Mouse (Mus musculus): Measurements from ENCODE around the gene Hes6.

Gene Hes6

DNA sequence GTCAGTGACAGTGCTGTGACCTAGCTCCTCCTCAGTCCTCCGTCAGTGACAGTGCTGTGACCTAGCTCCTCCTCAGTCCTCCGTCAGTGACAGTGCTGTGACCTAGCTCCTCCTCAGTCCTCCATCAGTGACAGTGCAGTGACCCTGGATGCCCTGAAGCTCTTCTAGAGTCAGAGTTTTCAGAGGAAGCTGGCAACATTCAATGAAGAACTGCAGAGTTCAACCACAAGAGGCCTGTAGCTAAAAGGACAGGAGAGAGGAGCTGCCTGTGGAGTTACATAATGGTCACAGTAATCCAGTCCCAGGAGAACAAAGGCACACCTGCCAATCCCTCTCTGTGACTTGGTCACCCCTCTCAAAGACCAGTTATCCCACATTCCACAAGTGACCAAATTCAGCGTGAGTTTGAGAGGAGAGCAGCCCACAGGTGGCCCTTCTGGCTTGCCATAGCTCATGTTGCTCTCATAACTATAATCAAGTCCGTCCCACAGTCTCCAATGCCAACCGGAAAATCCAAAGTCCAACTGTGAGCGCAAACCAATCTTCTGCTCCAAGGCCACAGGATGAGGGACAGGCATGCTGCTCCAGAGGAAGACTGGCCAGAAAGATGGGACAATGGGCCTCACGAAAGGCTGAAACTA lies 28.6 kb upstream of the Hes6 start:
- in situ Hi-C loops (cut with MboI, MseI): no loop called here

DNA sequence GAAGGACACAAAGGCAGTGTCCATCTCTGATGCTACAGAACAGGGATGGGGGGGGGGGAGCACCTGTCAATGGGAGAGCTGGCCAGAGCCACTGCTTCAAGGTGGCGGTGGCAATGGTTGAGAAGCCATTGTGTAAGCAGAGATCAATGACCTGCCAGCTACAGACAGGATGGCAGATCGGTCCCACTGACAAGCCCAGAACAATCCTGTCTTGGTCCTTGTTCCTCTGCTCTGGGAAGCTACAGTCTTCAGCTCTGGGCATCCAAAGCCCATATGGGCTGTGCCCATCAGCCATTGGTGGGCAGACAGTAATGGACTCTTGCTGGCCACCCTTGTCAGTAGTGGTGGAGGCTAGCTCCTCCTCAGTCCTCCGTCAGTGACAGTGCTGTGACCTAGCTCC lies 28.0 kb upstream of the Hes6 start:
- in situ Hi-C loops (cut with MboI, MseI): no loop called here

DNA sequence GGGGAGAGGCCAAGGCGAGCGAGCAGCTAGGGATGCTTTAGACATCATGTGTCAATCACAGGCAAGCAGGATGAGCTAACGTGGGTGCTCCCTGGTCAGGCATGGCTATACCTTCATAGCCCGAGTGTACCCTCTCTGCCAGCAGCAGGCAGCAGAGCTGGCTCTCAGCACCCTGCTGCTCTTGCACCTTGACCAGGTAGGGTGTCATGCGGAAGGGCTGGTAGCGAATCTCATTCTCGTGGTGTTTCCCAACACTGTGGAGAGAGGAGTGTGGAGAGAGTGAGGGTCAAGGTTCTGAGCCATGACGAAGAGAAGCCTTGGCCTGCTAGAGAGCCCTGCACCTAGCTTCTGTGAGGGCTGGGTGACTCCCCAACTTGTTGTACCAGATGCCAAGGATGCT lies 25.9 kb upstream of the Hes6 start:
- in situ Hi-C loops (cut with MboI, MseI): no loop called here

DNA sequence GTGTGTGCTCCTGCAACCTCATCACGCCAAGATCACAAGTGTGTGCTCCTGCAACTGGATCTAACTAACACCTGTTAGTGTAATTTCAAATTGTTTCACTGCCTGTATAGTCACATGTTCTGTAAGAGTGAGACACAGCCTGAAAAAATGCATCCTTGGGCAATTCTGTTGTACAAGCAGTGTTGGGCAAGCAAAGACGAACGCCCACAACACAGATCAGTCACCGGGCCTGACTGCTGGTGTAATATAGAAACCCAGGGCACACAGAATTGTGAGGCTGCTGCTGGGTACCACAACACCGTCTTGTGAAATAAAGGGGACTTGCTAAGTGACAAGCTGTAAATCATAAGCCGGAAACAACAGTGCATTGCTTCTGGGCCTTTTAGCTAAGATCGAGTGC lies 23.7 kb upstream of the Hes6 start:
- in situ Hi-C loops (cut with MboI, MseI): no loop called here

DNA sequence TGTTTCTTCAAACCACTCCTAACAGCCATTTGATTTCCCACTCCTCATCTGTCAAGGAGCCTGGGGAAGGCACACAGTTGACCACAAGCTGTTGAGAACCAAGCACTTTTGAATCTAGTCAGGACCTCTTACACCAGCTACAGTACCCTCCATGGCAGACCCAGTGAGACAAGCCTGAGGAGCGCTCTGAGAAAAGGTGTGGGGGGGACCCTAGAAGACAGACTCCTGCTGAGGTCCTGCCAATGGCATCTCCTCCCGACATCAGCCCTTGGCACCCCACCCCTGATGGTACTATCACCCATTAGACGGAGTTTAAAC lies 23.2 kb upstream of the Hes6 start:
- in situ Hi-C loops (cut with MboI, MseI): no loop called here

DNA sequence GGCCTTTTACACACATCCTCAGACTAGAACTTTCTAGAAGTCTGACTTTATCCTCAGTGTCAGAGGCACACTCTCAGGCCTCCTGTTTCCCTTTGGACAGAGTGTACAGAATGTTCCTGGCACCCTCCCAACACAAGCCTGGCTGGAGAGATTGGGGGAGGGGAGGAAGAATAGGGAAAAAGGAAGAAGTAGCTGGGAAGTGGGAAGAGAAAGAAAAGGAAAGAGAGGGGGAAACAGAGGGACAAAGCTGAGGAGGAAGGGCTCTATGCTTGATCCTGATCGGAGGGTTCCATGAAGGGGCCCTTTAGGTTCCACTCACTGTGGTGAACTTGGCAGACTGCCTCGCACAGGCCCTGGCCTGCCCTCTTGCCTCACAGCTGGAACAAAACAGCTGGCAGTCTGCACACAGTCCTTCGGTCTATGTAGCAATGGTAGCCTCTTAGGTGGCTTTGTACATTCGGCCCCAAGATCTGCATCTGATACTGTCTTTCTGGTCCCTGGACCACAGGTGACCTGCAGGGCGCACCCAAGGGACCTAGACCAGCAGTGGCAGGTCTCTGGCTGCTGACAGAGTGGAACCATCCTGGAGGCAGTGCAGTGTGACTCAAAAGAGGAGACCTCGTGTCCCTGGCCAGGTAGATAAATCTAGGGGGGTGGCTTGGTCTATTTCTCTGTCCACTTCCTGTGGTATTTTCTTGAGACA lies 22.7 kb upstream of the Hes6 start:
- in situ Hi-C loops (cut with MboI, MseI): no loop called here

DNA sequence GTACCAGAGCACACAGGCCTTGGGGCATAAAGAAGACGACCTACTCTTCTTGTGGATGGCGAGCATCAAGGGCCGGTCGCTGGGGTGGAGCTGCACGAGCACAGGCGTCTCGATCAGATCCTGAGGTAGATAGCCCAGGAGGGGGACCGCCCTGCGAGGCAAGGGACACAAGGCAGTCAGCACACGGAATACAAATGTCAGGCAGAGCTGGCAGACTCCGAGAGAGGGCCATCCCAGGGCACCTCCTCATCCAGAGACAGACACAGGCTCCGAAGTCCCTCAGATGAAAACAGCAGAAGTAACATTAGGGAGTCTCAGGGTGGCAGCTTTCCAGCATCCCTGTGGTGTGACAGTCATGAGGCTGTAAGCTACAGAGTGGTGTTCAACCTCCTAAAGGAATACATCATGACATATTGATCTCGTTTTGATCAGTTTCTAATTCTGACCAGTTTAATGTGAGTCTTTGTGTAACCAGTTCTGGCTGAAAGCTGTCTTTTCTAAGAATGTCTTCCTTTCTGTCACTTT lies 21.8 kb upstream of the Hes6 start:
- in situ Hi-C loops (cut with MboI, MseI): no loop called here

DNA sequence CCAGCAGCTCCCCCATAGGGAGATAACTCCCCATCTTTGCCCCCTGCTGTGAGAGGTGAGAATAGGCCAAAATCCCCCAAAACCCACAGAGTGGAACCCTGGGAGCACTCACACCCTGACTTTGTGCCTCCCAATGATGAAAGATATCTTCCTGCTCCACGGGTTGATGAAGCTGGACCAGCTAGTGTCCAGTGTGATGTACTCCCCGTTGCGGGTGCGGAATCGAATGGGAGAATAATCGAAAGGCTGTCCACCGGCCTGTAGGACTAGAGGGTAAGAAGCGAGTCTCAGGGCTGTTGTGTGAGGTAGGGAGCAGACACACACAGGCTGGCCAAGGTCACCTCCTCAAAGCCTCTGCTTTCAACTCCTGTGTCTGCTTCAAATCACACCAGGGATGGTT lies 21.1 kb upstream of the Hes6 start:
- in situ Hi-C loops (cut with MboI, MseI): no loop called here

DNA sequence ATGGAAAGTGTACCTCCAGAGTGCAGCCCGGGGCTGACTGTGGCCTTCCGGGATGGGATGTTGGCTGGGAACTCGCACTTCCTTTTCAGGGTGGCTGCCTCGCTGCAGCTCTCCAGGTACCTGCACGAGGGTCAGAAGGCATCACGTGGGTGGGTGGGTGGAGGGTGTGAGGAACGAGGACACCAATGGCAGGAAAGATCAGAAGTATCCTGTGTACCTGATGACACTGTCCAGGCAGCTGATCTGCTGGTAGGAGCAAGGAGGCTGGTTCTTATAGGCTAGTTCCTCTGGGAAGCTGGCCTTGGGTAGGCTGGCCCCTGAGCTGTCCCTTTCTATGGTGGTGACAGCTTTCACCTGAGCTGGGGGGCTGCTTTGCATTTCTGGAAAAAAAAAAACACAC lies 16.9 kb upstream of the Hes6 start:
- in situ Hi-C loops (cut with MboI, MseI): no loop called here

DNA sequence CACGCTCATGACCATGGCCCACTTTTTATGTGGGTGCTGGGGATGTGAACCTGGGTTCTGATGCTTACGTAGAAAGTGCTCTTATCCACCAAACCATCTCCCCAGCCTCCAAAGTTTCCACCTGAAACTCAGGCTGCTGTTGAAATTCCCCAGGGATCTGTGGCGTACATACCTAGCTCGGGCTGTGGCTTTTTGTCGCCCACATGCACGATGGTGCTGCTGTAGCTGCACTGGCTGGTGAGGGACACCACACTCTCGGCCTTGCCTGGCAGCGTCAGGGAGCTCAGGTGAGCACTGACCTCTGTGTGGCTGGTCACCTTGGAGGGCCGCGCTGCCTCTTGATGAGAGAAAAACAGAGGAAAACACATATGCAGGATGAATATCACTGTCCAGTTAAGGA lies 15.4 kb upstream of the Hes6 start:
- in situ Hi-C loops (cut with MboI, MseI): loop anchor here (5.0 kb wide), 1 partner anchor 53 kb away; no protein-coding TSS in a partner anchor

DNA sequence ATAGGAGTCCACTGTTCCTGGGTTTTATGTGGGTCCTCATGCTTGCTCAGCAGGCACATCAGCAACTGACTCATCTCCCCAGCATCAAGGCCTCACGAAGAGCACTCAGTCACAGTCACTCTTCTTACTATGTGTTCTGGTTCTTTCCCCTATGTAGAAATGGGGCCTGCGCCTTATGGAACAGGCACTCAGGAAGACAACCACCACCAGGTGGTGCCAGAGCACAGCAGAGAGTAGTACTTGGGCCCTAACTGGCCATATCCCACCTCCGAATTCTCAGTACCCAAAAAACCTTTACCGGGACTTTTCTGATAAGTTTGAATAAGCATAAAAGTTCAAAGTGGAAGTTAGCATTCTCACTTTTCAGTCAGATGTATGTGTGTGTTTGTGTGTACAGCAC lies 14.8 kb upstream of the Hes6 start:
- in situ Hi-C loops (cut with MboI, MseI): loop anchor here (5.0 kb wide), 1 partner anchor 54 kb away; no protein-coding TSS in a partner anchor

DNA sequence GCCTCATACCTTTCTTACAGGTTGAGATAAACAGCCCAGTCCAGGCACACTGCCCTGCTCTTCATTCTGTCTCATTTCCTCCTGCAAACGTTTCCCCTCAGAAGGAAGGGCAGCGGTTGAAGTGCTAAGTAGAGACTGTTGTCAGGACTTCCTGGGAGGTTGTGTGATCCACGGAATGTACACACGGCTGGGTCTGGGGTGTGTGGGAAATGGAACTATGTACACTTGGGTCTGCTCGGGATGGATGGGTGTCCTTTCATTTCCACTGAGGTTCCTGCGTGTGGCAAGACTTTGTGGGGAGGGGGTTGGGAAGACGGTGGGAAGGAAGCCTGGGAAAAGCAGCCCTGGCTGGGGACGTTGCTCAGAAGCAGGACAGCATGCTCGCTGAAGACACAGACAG lies 12.6 kb upstream of the Hes6 start:
- in situ Hi-C loops (cut with MboI, MseI): loop anchor here (5.0 kb wide), 1 partner anchor 56 kb away; no protein-coding TSS in a partner anchor

DNA sequence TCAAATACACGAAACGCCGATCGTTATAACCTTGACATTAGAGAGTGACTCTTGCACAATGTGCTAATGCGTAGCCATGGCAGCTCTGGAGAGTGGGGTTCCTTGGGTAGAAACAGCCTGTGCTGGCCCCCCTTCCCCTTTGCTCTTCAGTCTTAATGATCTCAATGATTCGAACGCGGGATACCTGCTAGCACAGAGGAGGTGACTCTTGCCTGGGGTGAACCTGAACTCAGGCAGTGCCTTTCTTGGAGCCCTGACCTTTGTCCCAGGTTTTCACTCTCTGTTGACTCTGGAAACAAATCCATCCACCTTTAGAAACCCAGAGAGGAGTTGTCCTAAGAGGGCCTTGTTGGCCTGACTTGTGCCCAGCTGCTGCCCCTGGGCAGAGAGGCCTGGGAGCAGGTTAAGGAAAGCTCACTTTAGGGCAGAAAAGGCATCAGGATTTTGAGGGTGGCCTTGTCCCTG lies 6.8 kb upstream of the Hes6 start:
- in situ Hi-C loops (cut with MboI, MseI): no loop called here

DNA sequence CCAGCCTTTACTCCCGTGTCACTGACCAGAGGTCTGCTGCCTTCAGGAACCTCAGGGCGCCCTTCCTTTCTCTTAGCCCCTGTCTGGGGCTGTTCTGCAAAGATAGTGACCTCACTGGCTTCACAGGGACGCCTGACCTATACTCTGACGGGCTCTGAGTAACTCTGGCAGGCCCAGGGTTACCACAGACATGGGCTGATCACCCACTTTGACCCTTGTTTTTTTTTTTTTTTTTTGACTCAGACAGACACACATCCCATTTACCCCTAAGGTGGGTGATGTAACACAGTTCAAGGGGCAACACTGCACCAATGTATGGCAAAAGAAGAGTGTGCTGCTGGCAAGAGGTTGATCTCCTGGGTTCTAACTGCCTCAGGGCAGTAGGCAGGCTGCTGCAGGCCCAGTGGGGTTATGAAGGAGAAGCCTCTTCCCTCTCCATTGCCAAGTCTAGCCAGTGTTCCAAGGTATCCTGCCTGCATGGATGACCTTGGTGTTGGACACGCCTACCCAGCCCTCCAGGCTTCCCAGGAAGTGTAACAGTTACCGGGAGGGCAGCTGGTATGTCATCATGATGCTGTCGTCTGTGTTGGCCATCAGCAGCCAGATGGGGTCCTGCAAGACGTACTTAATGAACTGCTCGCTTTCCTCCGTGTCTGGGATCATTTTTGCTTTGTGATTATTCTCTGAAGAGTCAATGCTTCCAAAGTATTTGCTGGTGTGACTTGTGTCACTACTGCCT lies 6.2 kb upstream of the Hes6 start:
- in situ Hi-C loops (cut with MboI, MseI): no loop called here

DNA sequence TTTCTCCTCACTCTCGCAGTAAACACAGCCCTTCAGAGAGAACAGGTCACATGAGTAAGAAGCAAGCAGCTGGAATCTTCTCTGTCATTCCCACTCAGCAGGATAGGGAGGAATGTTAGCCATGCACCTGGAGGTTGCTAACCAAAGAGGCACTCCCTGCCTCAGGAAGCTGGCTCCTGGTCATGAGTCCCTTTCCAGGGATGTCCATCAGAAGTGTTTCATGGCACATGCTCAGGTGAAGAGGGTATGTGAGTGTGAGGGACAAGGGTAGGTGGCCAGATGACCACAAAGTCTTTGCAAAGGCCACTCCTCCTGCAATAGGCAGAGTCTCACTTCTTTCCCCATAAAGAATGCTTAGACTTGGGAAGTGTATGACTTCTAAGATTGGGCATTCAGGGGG lies 4.2 kb upstream of the Hes6 start:
- in situ Hi-C loops (cut with MboI, MseI): no loop called here

DNA sequence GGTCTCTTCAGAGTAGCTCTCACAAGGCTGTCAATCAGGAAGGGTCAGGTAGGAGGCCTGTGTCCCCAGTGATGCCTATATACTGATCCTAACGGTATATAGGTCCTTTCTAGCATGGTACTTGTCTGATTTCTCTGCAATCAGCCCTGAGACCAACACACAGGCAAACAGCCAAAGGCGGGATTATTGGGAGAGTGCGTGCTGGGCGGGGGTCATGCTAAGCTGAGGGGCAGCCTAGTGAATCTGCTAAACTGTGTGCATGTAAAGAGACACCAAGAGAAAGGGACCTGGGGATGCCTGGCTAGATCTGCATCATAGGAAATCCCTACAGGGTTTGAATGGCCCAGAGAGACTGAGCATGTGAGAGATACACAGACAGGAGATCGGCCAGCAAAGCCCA lies 1.5 kb upstream of the Hes6 start:
- in situ Hi-C loops (cut with MboI, MseI): no loop called here

DNA sequence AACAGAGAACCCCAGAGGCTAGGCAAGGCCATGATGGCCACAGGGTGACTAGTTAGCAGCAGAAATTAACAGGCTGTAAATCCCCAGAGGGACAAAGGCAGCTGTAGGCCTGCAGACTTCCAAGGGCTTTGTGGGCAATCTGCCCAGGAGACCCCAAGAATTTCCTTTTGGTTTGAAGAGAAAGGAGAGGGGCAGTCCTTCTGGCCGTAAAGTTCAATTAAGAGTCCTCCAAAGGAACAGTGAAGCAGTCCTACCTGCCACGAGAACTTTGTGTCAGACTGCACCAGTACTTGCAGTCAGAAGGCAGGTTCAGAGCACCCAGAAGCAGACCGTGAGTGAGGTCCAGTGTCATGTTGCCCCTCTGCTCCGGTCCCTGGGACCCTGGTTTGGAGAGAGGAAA lies 1.1 kb upstream of the Hes6 start:
- in situ Hi-C loops (cut with MboI, MseI): no loop called here

DNA sequence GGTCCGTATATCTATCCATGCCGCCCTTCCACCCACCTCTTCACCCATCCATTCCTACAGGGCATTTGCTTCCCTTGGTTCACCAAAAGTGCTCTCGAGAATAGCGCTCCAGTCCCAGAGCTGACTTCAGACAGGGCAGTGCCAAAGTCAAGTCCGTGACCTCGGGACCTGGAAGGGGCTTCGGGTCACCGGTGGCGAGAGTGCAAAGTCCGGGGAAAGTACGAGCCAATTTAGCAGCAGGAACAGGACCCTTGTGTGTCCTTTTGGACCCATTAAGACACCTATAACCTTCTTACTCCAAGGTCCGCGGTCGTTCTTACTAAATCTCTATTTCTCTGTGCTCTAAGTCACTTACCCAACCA lies 321 bp downstream of the Hes6 start:
- in situ Hi-C loops (cut with MboI, MseI): no loop called here

DNA sequence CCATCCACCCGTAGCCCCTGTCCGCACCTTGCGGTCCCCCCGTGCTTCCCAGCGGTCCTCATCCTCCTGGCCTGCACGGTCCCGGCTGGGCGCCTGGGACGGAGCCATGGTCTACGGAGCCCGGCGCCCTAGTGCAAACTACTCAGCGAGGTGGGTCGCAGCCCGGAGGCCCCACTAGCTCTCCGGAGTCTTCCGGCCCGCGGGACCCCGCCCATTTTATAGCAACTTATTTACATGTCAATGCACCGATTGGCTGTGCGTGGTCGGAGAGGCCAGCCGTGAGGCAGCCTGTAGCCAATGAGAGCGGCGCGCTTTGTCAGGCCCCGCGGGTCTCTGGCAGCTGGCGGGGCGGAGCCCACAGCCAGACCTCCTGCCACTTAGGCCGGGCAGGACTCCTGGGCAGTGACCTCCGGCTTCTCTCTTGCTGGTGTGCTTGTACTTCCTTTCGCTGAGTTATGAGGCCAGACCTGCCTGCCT lies 770 bp downstream of the Hes6 start:
- in situ Hi-C loops (cut with MboI, MseI): no loop called here

DNA sequence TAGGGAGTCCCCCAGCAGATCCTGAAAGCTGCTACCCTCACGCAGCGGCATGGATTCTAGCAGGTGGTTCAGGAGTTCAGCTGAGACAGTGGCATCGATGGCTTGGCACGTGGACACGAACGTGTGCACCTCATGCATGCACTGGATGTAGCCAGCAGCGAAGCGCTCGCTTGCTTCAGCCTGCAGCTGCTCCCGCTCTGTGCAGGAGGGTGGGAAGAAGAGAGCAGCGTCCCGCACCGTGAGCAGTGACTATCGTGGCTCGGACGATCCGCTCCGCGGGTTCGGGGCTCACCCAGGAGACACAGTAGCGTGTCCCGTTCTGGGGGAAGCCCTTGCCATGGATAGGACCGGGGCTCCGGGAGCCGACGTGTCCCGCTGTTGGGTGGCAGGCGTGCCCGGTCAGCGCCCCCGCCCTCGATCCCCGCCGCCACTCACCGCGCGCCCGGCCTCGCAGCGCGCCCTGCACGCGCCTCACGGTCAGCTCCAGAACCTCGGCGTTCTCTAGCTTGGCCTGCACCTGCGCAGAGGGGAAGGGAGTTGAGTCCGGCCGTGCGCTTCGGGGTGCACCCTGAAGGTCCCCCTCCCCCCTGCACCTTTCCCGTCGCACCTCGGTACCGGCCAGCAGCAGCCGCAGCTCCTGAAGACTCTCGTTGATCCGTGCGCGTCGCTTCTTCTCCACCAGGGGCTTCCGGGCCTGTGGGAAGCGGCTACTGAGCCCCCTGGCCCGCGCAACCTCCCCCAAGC lies 1.4 kb downstream of the Hes6 start:
- in situ Hi-C loops (cut with MboI, MseI): no loop called here

DNA sequence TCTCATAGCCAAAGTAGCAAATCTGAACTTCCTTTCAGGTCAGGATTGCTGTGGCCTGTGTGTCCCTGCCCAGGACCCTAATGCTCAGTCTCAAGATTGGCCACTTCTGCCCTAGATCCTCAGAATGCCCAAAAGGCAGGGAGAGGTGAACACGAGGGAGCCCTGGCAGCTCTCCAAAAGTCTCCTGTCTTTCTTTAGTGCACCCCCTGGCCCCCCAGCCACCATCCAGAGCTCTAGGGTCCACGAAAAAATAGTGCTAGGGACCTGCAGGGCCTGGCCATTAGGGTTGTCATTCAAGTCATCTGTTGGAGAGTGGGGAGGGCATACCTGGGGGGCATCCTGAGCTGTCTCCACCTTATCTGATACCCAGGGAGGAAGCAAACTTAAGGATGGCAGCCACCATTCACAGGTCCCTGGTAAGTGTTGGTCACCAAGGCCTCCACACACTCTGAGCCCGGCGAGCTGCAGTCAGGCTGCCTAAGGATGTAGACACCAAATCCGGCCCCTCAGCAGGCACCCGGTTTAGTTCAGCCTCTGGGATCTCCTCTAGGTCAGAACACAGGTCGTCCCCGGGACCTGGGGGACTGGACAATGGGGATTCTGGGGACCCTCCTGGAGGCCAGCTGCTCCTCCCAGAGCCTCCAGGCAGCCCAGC lies 2.1 kb downstream of the Hes6 start:
- in situ Hi-C loops (cut with MboI, MseI): no loop called here

Measured in regulatory T cell (primary cell).